Mouse (Mus musculus) erythroblast, adult 5-6 weeks (primary cell): ENCODE measurements around the gene Pex16. TPM values are rescaled to one million over a fixed set of nuclear protein-coding genes. Genes with fewer than 3 reads are reported as not detected.

Experiments used
- ATAC-seq: replicated peaks from 2 replicates; pipeline ENCODE4 v1.8.0; 2016; ENCODE audit warnings: moderate number of reproducible peaks, mild to moderate bottlenecking, moderate TSS enrichment, inconsistent platforms; ENCODE audit not compliant: poor library complexity, low FRiP score, severe bottlenecking
- total RNA-seq, 2 experiments: library from RNA; stranded (forward) in 1 of 2; stranded (reverse) in 1 of 2; fragments of 150-400 nt in 1 of 2; fragments of 200-764, 138-1000 nt in 1 of 2; gene quantifications; 2 replicates each; pipeline versions ENCODE4 v1.2.3 to v1.2.4; 2015 to 2017; ENCODE audit warnings: low replicate concordance in 2 of 2

The Pex16 gene
- total RNA-seq (2015; ENCODE audit: low replicate concordance) (0.38 and 2.3 TPM in 2 replicates), total RNA-seq (2017; ENCODE audit: low replicate concordance) (3.7 and 6.6 TPM in 2 replicates)

DNA sequence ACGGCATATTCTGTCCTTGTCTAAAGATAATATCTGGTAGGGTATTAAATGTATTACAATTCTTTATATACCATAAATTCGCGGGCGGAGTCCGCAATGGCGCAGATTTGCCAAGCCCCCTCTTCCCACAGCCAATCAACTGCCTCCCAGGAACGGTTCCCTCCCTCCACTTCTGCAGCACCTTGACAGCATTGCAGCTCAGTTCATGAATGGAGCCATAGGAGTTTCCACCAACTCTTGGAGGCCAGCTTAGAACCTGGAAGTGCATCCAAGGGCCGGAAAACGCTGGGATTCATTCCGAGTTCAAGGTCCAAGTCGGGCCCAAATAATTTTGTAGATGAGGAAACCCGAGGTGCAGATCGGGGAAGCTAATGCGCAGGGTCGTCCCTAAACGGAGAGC, at the start of gene Pex16, which contains the start of gene Large2:
Gene Pex16 (plus strand): TSS at position 163 of the 400 bp plus-strand sequence.
Gene Large2 (minus strand): TSS at position 356 of the 400 bp plus-strand sequence.
- ATAC-seq: peak; percentile 54

GRCm38 (mm10) chr2:92325676-92326075, 48.8 kb upstream of the Pex16 start:
- ATAC-seq: no peak

- no peak for ATAC-seq
These were observed 48.3 kb upstream of the Pex16 start for GRCm38 (mm10) chr2:92326221-92326620.

DNA sequence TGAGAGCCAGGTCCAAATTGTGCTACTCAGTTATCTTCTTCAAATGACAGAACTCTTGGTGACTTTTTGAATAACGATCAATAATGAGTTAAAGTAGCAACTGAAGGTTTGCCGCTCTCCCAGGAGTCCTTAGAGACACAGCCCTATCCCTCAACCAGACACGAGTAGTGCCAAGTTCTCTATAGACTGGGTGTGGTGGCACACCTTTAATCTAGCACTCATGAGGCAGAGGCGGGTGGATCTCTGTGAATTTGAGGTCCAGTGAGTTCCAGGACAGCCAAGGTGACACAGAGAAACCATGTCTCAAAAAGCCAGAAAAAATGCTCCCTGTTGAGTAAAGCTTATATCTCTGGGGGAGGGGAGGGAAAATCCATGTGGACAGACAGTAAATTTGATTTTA, 46.9 kb upstream of the Pex16 start:
- no peak for ATAC-seq

GRCm38 (mm10) chr2:92328206-92328605, 46.3 kb upstream of the Pex16 start:
- no peak for ATAC-seq

DNA sequence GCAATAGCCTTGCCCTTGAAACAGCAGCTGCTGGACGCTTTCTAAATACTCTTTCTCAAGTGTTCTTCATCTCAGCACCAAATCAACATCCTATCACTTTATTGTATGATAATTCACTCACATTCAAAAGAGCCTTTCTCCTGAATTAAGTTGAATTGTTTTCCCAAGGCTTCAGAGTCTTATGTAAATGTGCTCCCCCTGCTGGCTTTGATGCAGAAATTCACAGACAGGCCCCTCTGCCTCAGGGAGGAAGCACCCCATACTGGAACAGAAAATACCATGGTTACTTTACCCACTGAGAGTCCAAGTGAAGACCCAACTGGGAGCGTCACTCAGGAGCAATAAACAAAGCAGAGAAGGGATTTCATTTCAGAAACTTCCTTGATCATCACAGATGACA, 43.6 kb upstream of the Pex16 start:
- ATAC-seq: peak; percentile 54; the same call in 1 of the 2 replicates

GRCm38 (mm10) chr2:92331410-92331809, 43.1 kb upstream of the Pex16 start:
- ATAC-seq: no peak

DNA sequence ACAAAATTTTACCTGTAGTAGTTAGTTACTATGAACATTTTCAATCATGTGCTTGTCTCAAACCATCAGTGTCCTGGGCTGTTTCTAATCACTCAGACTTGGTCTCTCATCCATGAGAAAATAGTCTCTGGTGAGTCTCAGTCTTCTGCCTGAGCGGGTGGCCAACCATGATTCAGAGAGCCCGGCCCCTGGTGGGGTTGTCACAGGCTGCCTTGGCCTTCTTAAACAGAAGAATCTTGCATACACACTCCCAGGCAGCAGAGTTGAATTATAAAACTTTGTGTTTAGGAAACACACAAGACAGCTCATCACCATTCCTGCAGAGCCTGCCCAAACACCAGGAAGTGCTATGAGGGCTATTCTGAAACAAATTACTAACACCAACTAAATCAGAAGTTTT, 42.6 kb upstream of the Pex16 start:
- ATAC-seq: no peak

- ATAC-seq: no peak
These were observed 32.1 kb upstream of the Pex16 start for GRCm38 (mm10) chr2:92342418-92342817.

DNA sequence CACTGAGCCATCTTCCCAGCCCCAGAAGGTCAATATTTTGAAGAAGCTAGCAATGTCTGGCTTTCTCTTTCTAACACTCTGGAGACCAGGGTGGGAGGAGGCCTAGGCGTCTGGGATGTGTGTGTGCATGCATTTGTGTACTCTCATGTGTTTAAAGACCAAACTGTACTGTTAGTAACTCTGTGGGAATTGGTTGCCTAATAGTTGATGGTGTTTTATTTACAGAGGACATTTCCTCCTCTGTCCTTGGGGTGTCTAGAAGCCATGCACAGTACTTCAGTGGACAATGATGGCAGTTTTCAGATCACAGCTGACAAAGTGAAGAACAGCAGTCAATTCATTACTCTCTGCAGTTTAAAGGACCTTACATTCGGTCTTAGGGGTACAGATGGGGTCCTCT, 27.3 kb upstream of the Pex16 start:
- ATAC-seq: no peak

DNA sequence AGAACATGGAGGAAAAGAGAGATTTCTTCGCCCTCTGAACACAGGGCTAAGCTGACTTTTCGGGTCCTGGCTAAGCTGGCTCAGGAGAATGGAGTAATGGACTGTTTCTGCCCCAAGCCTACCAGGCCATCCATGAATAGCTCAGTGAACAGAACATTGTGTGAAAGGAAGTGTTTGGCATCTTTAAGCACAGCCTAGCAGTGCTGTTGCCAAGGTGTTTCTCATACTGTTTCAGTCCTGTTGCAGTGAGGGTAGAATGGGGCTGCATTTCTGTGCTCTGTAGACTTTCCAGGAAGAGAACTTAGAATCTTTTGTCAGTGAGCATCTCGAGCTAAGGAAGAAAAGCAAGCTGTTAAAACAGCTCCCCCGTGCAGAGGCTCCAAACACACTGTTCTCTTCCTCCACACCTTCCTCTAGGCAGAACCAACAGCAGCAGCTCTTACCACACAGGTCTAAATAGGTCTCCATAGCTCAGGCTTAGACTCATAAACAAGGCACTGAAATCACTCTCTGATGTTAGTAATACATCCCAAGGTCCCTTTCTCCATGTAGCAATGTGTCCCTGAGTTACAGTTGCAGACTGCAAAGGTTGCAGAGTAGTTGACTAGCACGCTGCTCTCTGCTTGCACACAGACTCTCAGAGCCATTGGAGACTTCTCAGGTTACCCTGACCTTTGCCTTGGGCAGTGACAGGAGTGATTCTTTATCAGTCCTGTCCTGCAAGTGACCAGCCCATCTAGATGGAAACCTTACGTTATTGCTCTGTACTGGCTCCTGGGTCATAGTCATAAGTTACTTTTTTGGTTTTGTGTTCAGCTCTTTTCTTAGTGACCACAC, 24.7 kb upstream of the Pex16 start:
- ATAC-seq: no peak

GRCm38 (mm10) chr2:92350686-92351085, 23.8 kb upstream of the Pex16 start:
- ATAC-seq: no peak

DNA sequence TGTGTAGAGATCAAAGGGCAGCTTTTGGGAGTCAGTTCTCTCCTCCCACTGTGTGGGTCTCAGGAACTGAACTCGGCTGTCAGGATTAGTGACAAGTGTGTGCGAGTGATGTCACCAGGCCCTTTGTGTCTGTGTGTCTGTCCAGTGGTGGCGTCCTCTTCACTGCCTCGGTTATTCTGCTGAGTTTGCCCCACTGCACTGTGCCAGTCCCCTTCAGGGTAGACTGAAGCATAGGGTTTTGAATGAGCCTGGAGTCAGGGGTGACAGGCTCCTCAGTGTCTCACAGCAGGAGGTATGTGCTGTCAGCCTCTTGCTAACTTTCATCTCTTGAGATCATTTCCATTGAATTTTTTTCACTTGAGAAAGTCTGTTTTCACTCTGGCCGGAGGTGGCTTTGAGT, 21.1 kb upstream of the Pex16 start:
- ATAC-seq: no peak

- ATAC-seq: no peak
These were observed 20.3 kb upstream of the Pex16 start for GRCm38 (mm10) chr2:92354224-92354623.

- ATAC-seq: no peak
These were observed 15.2 kb upstream of the Pex16 start for GRCm38 (mm10) chr2:92359301-92359700.

GRCm38 (mm10) chr2:92360186-92360823, 14.2 kb upstream of the Pex16 start:
- no peak for ATAC-seq

DNA sequence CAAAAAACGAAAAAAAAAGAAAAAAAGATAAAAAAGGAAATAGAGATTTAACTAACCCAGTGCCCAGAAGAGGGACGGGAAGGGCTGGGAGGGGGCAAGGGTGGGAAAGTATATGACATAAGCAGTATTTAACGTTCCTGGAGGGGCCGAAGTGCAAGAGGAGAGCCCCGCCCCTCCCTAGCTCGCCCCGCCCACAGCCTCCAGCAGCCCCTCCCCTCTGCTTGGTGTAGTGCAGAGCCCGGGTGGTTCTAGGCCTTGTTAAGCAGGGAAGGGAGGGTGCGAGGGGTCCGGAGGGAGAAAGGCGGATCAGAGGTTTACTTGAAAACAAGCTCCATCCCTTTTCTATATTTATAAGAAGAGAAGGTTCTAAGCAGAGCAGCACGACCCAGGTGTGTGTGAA, 13.6 kb upstream of the Pex16 start:
- ATAC-seq: no peak

DNA sequence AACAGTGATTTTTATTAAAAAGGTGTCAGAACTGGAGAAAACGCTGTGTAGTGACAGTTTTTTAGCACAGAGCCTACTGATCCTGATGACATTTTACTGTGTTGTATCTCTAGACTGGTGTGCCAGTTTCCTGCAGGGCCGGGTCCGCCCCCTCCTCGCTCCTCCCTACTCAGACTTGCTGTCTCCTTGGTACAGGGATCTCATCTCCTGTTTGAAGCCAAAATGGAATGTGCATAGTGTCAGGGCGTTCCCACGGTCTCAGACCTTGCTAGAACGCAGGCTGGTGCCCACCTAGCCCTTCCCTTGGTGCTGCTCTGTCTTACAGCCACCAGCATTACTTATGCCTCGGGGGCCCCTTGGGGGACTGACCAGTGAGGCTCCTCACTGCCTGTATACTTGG, 12.7 kb upstream of the Pex16 start:
- ATAC-seq: no peak

DNA sequence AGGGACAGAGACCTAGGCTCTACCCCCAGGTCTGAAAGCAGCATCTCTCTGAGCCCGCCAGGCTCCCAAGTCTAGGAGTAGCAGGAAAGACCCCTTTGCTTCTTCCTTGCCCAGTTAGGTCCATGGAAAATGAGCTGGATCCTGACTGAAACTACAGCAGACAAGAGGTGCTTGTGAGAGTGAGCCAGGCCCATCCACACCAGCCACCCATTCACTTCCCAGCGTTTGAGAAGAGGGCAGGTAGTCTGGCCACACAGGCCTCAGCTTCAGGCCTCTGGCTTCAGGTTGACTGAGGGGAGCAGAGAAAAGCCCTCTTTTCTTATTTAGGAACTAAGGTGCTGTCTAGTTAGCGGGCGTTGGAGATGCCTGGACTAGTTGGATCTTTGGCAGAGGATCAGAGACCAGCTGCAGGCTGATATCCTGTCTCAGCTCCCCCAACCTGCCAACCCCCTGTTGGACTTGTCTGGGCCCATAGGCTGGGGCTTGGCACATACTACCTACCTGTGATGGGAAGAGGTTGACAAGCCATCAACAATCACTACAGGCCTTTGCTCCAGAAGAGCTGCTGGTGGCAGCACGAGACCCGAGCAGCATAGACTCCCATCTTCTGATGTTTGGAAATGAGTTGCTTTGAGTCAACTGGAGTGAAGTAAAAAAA, 11.8 kb upstream of the Pex16 start:
- no peak for ATAC-seq

DNA sequence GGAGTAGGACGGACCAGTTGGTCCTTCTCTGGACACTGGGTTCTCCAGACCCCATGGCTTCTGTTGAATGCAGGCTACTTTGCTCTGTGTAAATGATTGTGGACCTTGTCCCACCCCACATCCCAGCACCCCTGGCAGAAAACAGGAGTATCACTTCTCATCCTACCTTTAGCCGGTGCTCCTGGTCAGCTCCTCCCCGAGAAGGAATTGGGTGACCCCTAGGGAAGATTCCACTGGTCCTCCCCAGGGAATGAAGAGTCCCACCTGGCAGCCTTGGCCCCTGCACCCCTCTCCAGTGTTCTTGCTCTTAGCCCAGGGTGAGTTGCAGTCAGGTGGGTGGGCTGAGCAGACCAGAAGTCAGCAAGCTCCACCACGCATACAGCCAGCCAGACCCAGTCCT, 10.4 kb upstream of the Pex16 start:
- ATAC-seq: no peak

DNA sequence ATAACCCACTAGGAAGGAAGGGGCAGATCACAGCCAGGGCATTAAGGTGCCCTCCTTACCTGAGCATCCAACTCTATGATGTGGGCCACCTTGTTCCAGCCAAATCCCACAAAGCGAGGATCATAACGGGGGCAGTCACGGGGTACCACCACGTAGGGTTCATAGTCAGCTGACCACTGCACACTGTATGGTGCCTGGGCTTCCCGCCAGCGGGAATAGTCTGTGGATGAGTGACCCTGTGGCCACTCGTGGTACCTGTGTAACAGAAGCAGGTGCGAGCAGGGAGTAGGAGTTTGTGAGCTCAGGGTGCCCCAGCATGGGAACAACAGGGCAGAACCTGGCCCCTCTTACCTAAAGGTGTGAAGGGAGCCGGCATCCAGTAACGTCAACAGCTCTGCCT, 8.9 kb upstream of the Pex16 start:
- ATAC-seq: no peak
